Mouse (Mus musculus) Patski (cell line): ENCODE results near the gene Barhl2. TPM values are rescaled to one million over a fixed set of nuclear protein-coding genes. Genes with fewer than 3 reads are reported as not detected.

Source experiments
- ATAC-seq: fragments of 100-300 bp; one replicate; pipeline ENCODE4 v1.8.0; 2021
- CTCF ChIA-PET: fragments of 350-600 bp; sonication (Branson Sonifier 250); formaldehyde crosslinking; loops from one replicate; lab custom pipeline; 2022; ENCODE audit warnings: inconsistent platforms; lab: Charles Lee
- POLR2A ChIA-PET: fragments of 350-600 bp; sonication (Branson Sonifier 250); formaldehyde crosslinking; loops from one replicate; lab custom pipeline; 2022; ENCODE audit warnings: antibody characterized with exemption, inconsistent platforms; lab: Charles Lee
- DNase-seq: peaks from one replicate; pipeline ENCODE4 v3.0.0-alpha.2; 2011; ENCODE audit warnings: low read depth, low spot score
- H3K27me3 ChIP-seq: fragments of 371-371 bp; one replicate; pipeline ENCODE4 v1.5.1; 2021
- CTCF ChIP-seq: fragments of 100-300 bp; IDR thresholded peaks from one replicate; pipeline ENCODE4 v1.5.1; 2021
- in situ Hi-C: fragments of 300-500 bp; cut with MboI; formaldehyde crosslinking; loops from 3 replicates; pipeline ENCODE4 v1.11.1; 2018; ENCODE audit warnings: low pct_unique_long_range_greater_than_20kb, mixed read lengths
- polyA plus RNA-seq: library from polyadenylated mRNA; unstranded; gene quantifications from one replicate; pipeline ENCODE4 v1.2.3, GENCODE M21; 2021

Barhl2 gene
- polyA plus RNA-seq, 1 experiment from 2014 or later, result not detected

DNA sequence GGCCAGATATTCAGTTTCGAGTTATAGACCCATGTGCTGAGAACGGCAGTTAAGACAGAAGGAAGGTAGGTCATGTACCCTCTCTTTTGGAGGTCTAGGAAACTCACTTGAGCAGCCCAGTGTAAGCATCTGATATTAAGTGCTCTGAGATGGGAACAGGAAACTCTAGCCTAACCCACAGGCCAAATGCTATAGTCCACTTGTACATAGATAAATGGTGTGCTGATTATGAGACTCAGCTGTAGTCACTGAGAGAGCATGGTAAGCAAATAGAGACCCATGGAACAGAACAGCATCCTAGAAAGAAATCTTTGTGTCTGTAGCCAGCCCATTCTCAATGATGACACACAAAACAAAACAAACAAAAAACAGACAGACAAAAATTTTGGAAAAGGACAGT is 55.2 kb downstream of the Barhl2 start:
- ChIA-PET POLR2A (no interaction called here), CTCF (no interaction called here)
- in situ Hi-C loops, result no loop called here
- no peak for TF ChIP-seq CTCF
- DNase-seq, result no peak
- peaks cover 24% of the 10 kb centered on the region for H3K27me3 ChIP-seq
- ATAC-seq, result no peak

Other genes starting within 250 kb of the Barhl2 start
- not detected for gene Gm17304, start 150.9 kb upstream of the Barhl2 start, polyA plus RNA-seq
- gene Zfp644, start 239.1 kb upstream of the Barhl2 start, polyA plus RNA-seq, result 33.8 TPM